In the genomic region with DNA sequence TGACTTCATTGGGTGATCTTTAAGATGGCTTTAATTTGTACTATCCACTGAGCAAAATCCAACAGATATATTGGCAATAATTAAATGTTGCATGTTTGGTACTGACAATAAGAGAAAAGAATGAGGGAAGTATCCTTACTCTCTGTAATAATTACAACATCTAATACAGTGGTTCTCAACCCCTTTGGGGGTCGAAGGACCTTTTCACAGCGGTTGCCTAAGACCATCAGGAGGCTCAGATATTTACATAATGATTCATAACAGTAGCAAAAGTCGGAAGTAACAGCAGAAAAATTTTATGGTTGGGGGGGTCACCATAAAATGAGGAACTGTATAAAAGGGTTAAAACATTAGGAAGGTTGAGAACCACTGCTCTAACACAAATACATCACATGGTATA, we compare ENCODE assay signal across 27 mouse cellular contexts.
"Had no signal": no experiment of that assay in that cellular context is flagged by ENCODE, and none has a peak within 500 bp of the region (broad histone marks: within the 10 kb centered on the region; RNA-seq: fewer than 3 reads in every experiment).

No protein-coding gene starts in this region.

- DNase-seq: gastrocnemius, postnatal 14 days; gastrocnemius, postnatal 36 days; heart, adult 18-20 months; heart, postnatal 10 days; heart, postnatal 4 days; kidney, adult 2 months; kidney, adult 9 months; kidney, postnatal 10 days; kidney, postnatal 25 days; kidney, postnatal 4 days; layer of hippocampus, postnatal 36 days; liver; liver, embryonic 13.5 days had no signal

- H3K4me3 ChIP-seq: heart, embryonic 10.5 days; heart, embryonic 12.5 days; hindbrain, embryonic 10.5 days; hindbrain, embryonic 12.5 days; intestine, embryonic 15.5 days; layer of hippocampus, adult 2 months; limb, embryonic 10.5 days; limb, embryonic 12.5 days; liver, embryonic 13.5 days; liver, embryonic 15.5 days had no signal

- H3K36me3 ChIP-seq: heart, embryonic 10.5 days; heart, embryonic 12.5 days; hindbrain, embryonic 10.5 days; hindbrain, embryonic 12.5 days; intestine, embryonic 15.5 days; limb, embryonic 10.5 days; limb, embryonic 12.5 days; liver, embryonic 13.5 days; liver, embryonic 15.5 days had no signal

- H3K27ac ChIP-seq: heart, embryonic 10.5 days; hindbrain, embryonic 10.5 days; hindbrain, embryonic 12.5 days; hindbrain, embryonic 14.5 days; intestine, embryonic 15.5 days; layer of hippocampus, adult 2 months; limb, embryonic 10.5 days; limb, embryonic 12.5 days; liver, embryonic 13.5 days; liver, embryonic 15.5 days had no signal

- H3K9me3 ChIP-seq: heart, embryonic 10.5 days; heart, embryonic 12.5 days; hindbrain, embryonic 10.5 days; hindbrain, embryonic 12.5 days; intestine, embryonic 15.5 days; limb, embryonic 10.5 days; limb, embryonic 12.5 days; liver, embryonic 13.5 days; liver, embryonic 15.5 days had no signal

- H3K4me2 ChIP-seq: heart, embryonic 12.5 days; hindbrain, embryonic 12.5 days; hindbrain, embryonic 14.5 days; intestine, embryonic 15.5 days; limb, embryonic 12.5 days; liver, embryonic 11.5 days; liver, embryonic 13.5 days; liver, embryonic 15.5 days had no signal

- H3K9ac ChIP-seq: heart, embryonic 12.5 days; hindbrain, embryonic 12.5 days; hindbrain, embryonic 14.5 days; intestine, embryonic 15.5 days; limb, embryonic 12.5 days; liver, embryonic 13.5 days; liver, embryonic 15.5 days had no signal

- H3K27me3 ChIP-seq: heart, embryonic 12.5 days; hindbrain, embryonic 12.5 days; intestine, embryonic 15.5 days; liver, embryonic 13.5 days; liver, embryonic 15.5 days had no signal

- H3K4me1 ChIP-seq: intestine, embryonic 15.5 days; liver, embryonic 13.5 days; liver, embryonic 15.5 days had no signal

- ATAC-seq: hindbrain, embryonic 16.5 days; inflammation-experienced regulatory T-cells, adult 6 months; intestine, embryonic 15.5 days; intestine, postnatal 0 days had no signal
